Mouse (Mus musculus) testis, adult 2 months (tissue): ENCODE results near the gene Gcnt7. TPM values are rescaled to one million over a fixed set of nuclear protein-coding genes. Genes with fewer than 3 reads are reported as not detected.

Experiments
- H3K27ac ChIP-seq: fragments of 200-500 bp; 2 replicates; pipeline ENCODE4 v1.5.1; 2012; ENCODE audit warnings: low read depth, low read length; ENCODE audit not compliant: control insufficient read depth, insufficient read depth
- H3K27me3 ChIP-seq: fragments of 200-500 bp; 2 replicates; pipeline ENCODE4 v1.6.1; 2012; ENCODE audit warnings: mild to moderate bottlenecking, low read length, moderate library complexity; ENCODE audit not compliant: control insufficient read depth, insufficient read depth
- H3K36me3 ChIP-seq: fragments of 200-500 bp; 2 replicates; pipeline ENCODE4 v1.6.1; 2012; ENCODE audit warnings: mild to moderate bottlenecking, low read length; ENCODE audit not compliant: control insufficient read depth, insufficient read depth
- H3K4me1 ChIP-seq: fragments of 200-500 bp; 2 replicates; pipeline ENCODE4 v1.6.1; 2012; ENCODE audit warnings: low read length; ENCODE audit not compliant: control insufficient read depth, insufficient read depth
- H3K4me3 ChIP-seq: fragments of 200-500 bp; 2 replicates; pipeline ENCODE4 v1.5.1; 2012; ENCODE audit warnings: low read depth, mild to moderate bottlenecking, low read length, moderate library complexity, mixed read lengths; ENCODE audit not compliant: control insufficient read depth
- CTCF ChIP-seq: fragments of 200-500 bp; IDR thresholded peaks from 2 replicates; pipeline ENCODE4 v1.5.1; 2012; ENCODE audit warnings: low read depth, mild to moderate bottlenecking, inconsistent platforms, low read length, moderate library complexity; ENCODE audit not compliant: control insufficient read depth, insufficient read depth, insufficient replicate concordance
- POLR2A ChIP-seq: fragments of 200-500 bp; IDR thresholded peaks from 2 replicates; pipeline ENCODE4 v1.6.1; 2012; ENCODE audit warnings: low read depth, mild to moderate bottlenecking, inconsistent platforms, low read length, moderate library complexity; ENCODE audit not compliant: control insufficient read depth
- polyA plus RNA-seq: library from polyadenylated mRNA; depleted of rRNA; stranded (reverse); fragments of >200 nt; gene quantifications from 2 replicates; pipeline ENCODE4 v1.2.3, GENCODE M21; 2012

Gene Gcnt7
- polyA plus RNA-seq, 1 experiment: 0.07 TPM

DNA sequence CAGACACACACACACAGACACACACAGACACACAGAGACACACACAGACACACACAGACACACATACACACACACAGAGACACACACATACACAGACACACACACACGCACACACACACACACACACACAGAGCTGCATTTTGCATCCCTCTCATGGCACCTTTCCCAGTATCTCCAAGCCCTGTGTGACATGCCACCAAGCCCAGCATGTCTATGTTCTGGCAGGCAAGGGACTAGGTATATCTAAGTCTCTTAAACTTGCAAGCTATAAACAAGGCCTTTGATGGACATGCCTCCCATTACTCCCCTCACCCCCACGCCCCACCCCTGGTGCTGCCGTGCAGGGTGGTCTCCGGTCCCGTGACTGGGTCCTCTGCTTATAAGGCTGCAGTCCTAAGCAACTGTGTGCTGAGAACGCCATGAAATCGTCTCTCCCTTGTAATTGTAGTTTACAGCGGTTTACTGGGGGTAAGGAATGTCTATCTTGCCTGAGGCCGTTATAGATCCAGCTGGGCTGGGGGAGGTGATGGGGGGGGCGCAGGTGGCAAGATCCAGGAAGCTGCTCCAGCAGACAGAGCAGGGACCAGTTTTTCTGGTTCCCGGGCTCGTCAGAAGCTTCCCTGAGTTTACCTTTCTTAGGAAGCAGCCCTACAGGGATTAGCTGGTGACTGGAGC lies 26.4 kb upstream of the Gcnt7 start:
- H3K4me1 ChIP-seq: no peaks in the 10 kb centered on the region
- no peak overlapping the region for H3K4me3 ChIP-seq
- H3K27ac ChIP-seq: no peak overlapping the region
- TF ChIP-seq POLR2A: no peak
- TF ChIP-seq CTCF: no peak
- no peaks in the 10 kb centered on the region for H3K27me3 ChIP-seq
- H3K36me3 ChIP-seq: no peaks in the 10 kb centered on the region

DNA sequence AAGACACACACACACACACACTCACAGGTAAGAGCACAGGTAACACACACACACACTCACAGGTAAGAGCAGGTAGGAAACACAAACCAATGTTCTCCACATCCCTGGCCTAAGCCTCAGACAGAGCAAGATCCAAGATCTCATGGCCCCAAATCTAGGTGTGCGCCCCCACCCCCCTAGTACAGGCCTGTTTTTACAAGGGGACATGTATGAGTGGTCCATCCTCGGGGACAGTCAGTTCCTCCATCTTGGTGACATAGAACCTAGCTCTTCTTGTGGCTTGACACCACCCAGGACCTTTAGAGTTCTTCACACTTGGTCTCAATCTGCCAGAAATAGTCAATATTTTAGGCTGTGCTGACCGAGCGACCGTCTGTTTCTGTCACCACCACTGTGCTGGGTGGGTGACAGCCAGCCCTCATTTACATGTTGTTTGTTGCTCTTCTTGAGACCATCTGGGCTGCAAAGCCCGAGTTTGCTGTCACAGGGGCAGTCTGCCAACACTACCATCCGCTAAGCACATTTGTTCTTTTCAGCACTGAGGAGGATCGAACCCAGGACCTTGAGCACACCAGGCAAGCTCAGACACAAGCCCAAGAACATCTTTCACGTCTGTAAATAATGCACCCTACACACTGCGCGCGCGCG lies 25.5 kb upstream of the Gcnt7 start:
- TF ChIP-seq CTCF (no peak), POLR2A (no peak)
- H3K4me1 ChIP-seq: no peaks in the 10 kb centered on the region
- no peak overlapping the region for H3K27ac ChIP-seq
- H3K27me3 ChIP-seq: no peaks in the 10 kb centered on the region
- H3K36me3 ChIP-seq: no peaks in the 10 kb centered on the region
- H3K4me3 ChIP-seq: no peak overlapping the region

DNA sequence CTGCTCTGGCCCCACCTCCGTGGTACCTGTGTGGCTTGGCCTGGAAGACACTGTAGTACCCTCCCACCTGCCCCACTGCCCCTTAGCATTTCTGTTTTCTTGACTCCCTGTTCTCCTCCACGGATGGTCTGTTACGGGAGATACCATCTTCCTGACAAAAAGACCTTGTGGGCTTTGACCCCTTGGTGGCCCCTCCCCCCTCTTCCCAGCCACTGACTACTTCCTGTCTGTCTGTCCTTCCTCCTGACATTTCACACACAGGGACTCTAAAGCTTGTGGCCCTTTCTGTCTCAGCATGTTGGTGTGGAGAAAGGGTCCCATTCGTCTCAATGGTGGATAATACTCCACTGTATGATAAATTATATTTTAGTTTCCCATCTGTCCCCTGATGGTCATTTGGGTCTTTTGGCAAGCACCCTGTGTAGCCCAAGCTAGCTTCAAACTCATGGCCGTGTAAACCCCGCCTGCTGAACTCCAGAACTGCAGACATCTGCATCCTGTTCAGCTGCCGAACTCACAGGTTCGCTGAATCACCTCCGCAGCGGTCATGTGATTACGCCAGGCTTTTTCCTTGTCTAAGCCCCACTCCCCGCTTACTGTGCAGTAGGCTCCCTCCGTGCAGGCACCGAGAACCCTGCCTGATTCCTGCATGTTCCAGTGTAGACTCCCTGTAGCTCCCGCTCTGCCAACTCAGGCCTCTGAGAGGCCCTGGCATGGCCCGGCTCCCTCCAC lies 23.4 kb upstream of the Gcnt7 start:
- Histone ChIP-seq H3K27me3 (no peaks in the 10 kb centered on the region), H3K27ac (no peak overlapping the region), H3K36me3 (no peaks in the 10 kb centered on the region), H3K4me3 (no peak overlapping the region), H3K4me1 (no peaks in the 10 kb centered on the region)
- no peak for TF ChIP-seq CTCF
- TF ChIP-seq POLR2A: no peak

DNA sequence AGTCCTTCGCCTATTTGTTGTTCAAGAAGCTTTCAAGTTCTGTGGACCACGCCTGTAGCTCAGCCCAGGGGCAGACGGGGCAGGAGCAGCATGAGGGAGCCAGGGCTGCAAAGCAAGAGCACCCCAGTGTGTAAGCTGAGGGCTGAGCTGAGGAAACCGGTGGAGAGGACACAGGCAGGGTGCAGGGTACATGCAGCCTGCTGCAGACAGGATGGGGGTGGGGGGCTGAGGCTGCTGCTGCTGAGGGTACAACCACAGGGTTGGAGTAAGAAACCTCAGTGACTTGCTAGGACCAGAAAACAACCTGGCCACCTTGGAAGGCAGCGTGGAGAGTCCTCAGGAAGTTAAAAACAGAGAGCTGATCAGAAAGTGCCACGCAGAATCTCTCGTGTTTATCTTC lies 21.9 kb upstream of the Gcnt7 start:
- Histone ChIP-seq H3K27me3 (no peaks in the 10 kb centered on the region), H3K4me3 (no peak overlapping the region), H3K36me3 (no peaks in the 10 kb centered on the region), H3K27ac (no peak overlapping the region), H3K4me1 (no peaks in the 10 kb centered on the region; the same call in 1 of the 2 replicates)
- TF ChIP-seq CTCF (no peak), POLR2A (no peak)

DNA sequence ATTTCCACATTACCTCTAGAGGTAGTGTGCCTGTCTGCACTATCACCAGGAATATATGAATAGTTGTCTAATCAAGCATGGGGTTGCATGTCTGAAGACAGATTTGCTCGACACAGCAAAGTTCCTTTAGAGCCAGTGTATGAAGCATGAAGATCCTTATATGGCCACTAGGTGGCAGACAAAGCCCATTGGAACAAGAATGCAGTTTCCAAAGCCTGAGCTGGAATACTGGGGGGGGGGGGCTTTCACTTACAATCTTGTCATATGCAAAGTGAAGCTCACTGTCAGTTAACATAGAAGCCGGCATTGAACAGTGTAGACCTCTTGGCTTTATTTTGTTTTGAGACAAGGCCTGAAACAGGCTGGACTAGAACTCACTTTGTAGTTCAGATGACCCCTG lies 19.5 kb upstream of the Gcnt7 start:
- Histone ChIP-seq H3K27me3 (no peaks in the 10 kb centered on the region), H3K4me3 (no peak overlapping the region), H3K27ac (no peak overlapping the region), H3K4me1 (no peaks in the 10 kb centered on the region; the same call in 1 of the 2 replicates), H3K36me3 (no peaks in the 10 kb centered on the region)
- TF ChIP-seq POLR2A (no peak), CTCF (no peak; the same call in 1 of the 2 replicates)

DNA sequence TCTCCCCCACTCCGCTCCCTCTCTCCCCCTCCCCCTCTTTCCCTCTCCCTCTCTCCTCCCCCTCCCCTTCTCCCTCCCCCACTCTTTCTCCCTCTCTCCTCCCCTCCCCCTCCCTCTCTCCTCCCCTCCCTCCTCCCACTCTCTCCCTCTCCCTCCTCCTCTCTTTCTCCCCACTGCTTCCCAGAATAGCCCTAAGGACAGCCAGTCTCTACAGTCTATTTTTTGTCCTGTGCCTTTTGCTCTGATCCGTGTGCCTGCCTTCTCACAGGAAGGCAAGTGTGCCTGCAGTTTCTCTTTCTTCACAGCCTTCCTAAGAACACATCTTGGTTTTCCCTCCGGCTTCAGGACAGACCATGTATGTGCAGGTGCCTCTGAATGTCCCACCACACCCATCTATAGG lies 19.0 kb upstream of the Gcnt7 start:
- no peak overlapping the region for H3K4me3 ChIP-seq
- H3K27ac ChIP-seq: no peak overlapping the region
- no peaks in the 10 kb centered on the region for H3K36me3 ChIP-seq
- H3K27me3 ChIP-seq: no peaks in the 10 kb centered on the region
- no peaks in the 10 kb centered on the region; the same call in 1 of the 2 replicates for H3K4me1 ChIP-seq
- TF ChIP-seq CTCF (no peak), POLR2A (no peak)

DNA sequence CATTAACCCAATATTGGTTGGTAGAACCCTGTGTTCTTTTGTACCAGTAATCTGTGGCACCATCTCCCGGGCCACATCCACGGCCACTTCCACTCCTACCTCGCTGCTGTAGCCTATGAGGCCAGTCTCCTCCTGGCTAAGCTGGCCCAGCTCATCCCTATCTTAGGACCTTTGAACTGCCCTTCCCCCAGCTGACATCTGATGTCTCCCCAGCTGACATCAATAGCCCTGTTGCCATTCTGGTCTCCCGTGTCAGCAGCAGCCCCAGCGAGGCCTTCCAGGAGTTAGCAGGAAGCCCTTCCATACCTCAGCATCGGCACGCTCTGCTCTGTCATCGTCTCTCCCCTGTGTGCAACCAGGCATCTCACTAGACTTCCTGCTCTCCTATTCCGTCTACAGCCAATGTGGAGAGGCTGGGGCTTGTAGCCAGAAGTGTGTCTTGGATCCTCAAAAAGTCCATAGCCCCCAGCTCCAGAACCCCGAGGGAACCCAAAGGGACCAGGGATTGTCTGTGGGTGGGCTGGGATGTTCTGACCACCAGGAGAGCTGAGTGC lies 18.4 kb upstream of the Gcnt7 start:
- Histone ChIP-seq H3K36me3 (no peaks in the 10 kb centered on the region), H3K4me1 (no peaks in the 10 kb centered on the region; the same call in 1 of the 2 replicates), H3K27ac (no peak overlapping the region), H3K4me3 (peak overlapping the region; percentile 62), H3K27me3 (no peaks in the 10 kb centered on the region)
- TF ChIP-seq POLR2A (no peak), CTCF (no peak)
